Mouse (Mus musculus) ES-E14 (cell line): ENCODE measurements around the gene Macrod2. TPM values are rescaled to one million over a fixed set of nuclear protein-coding genes. Genes with fewer than 3 reads are reported as not detected.

Experiments
- DNase-seq: peaks from one replicate; pipeline ENCODE4 v3.0.0-alpha.2; 2013; ENCODE audit warnings: low read depth, low spot score
- H3K27ac ChIP-seq: 2 replicates; pipeline ENCODE4 v1.5.1; 2012; ENCODE audit warnings: low read depth, mild to moderate bottlenecking, low read length, moderate library complexity, mixed read lengths; ENCODE audit not compliant: poor library complexity, insufficient read depth, severe bottlenecking
- H3K36me3 ChIP-seq: 2 replicates; pipeline ENCODE4 v1.6.1; 2012; ENCODE audit warnings: mild to moderate bottlenecking, low read length, moderate library complexity, mixed read lengths; ENCODE audit not compliant: control insufficient read depth, poor library complexity, insufficient read depth, severe bottlenecking
- H3K4me1 ChIP-seq, 2 experiments: fragments of 150-350 bp in 1 of 2; sonication (generic) in 1 of 2; 2 replicates each; pipeline ENCODE4 v1.6.1; 2012; ENCODE audit warnings: low read length in 2 of 2, mild to moderate bottlenecking in 1 of 2, mixed read lengths in 1 of 2; ENCODE audit not compliant: control insufficient read depth in 2 of 2, insufficient read depth in 2 of 2, poor library complexity in 1 of 2
- H3K4me3 ChIP-seq, 2 experiments: fragments of 150-350 bp in 1 of 2; sonication (generic) in 1 of 2; 2 replicates each; pipeline ENCODE4 v1.5.1; 2012; ENCODE audit warnings: low read length in 2 of 2, low read depth in 1 of 2, mild to moderate bottlenecking in 1 of 2, mixed read lengths in 1 of 2; ENCODE audit not compliant: insufficient read depth in 1 of 2, poor library complexity in 1 of 2, severe bottlenecking in 1 of 2
- H3K9ac ChIP-seq: 2 replicates; pipeline ENCODE4 v1.6.1; 2012; ENCODE audit warnings: low read depth, mild to moderate bottlenecking, low read length, mixed read lengths; ENCODE audit not compliant: poor library complexity, insufficient read depth, severe bottlenecking
- H3K9me3 ChIP-seq: fragments of 150-350 bp; sonication (generic); 2 replicates; pipeline ENCODE4 v1.6.1; 2012; ENCODE audit warnings: low read depth, mild to moderate bottlenecking, low read length; ENCODE audit not compliant: control insufficient read depth, insufficient read depth
- CHD2 ChIP-seq: IDR thresholded peaks from 2 replicates; pipeline ENCODE4 v1.6.1; 2014; ENCODE audit warnings: mild to moderate bottlenecking, low read depth, low read length, inconsistent platforms
- HCFC1 ChIP-seq: IDR thresholded peaks from 2 replicates; pipeline ENCODE4 v1.6.1; 2012; ENCODE audit warnings: low read length, inconsistent platforms, borderline replicate concordance; ENCODE audit not compliant: insufficient read depth
- MAFK ChIP-seq: IDR thresholded peaks from 2 replicates; pipeline ENCODE4 v1.6.1; 2014; ENCODE audit warnings: mild to moderate bottlenecking, low read depth, low read length, inconsistent platforms; ENCODE audit not compliant: insufficient read depth
- ZC3H11A ChIP-seq: IDR thresholded peaks from 2 replicates; pipeline ENCODE4 v1.6.1; 2012; ENCODE audit warnings: low read depth, mild to moderate bottlenecking, inconsistent platforms, low read length, borderline replicate concordance
- ZNF384 ChIP-seq: IDR thresholded peaks from 2 replicates; pipeline ENCODE4 v1.6.1; 2012; ENCODE audit warnings: low read depth, low read length, inconsistent platforms
- in situ Hi-C, 2 experiments: fragments of 600-800 bp; cut with MboI; formaldehyde crosslinking; loops; one replicate each; pipeline ENCODE4 v1.15.1; 2025; ENCODE audit warnings: low sequenced_read_pairs in 2 of 2, inconsistent platforms in 1 of 2; ENCODE audit not compliant: unreplicated experiment in 2 of 2
- total RNA-seq: library from RNA; depleted of rRNA; stranded (reverse); fragments of 300-350 nt; gene quantifications from 2 replicates; pipeline ENCODE4 v1.2.3, GENCODE M21; 2012

The Macrod2 gene
- total RNA-seq, 1 experiment = 12.7 TPM

DNA sequence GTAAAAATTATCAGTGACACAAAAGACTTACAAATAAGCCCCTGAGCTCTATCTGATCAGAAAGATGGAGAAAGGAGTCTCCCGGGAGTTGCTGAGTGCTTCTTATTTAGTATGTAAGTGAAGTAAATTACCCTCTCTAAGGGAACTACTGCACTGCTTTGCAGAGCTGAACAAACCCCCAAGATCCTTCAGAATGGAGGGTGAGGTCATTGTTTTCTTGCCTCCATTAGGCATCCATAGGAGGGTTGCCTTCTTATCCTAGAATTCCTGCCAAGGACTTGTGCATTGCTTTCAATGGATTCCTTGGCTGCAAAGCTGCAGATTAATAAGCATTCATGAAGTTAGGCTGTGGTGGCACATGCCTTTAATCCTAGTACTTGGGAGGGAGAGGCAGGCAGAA is 470.5 kb downstream of the Macrod2 start:
- H3K36me3 ChIP-seq = no peaks in the 10 kb centered on the region
- no peak overlapping the region for H3K4me3 ChIP-seq
- no peak overlapping the region for H3K27ac ChIP-seq
- no peak overlapping the region for H3K9ac ChIP-seq
- no peak for DNase-seq
- H3K9me3 ChIP-seq = no peaks in the 10 kb centered on the region
- in situ Hi-C loops = no loop called here
- no peaks in the 10 kb centered on the region for H3K4me1 ChIP-seq
- TF ChIP-seq ZNF384 (no peak), ZC3H11A (no peak), CHD2 (no peak), HCFC1 (no peak), MAFK (no peak)

DNA sequence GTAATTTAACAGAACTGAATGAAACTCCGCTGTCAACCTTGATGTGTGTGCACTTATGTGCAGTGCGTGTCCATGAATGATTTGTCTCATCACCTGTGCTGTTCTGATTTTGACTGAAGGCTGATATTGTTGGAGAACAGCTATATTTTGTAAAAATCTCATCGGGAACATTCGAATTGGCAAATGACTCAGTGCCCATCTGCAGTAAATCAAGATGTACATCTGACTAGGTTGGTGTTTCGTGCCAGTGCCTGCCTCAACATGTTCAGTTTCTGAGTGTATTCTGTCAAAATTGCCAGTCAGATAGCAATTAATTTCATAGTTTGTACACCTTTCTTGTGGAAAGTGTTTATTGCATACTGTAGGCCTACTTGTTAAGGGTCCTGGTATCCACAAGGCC is 472.0 kb downstream of the Macrod2 start:
- no peak for DNase-seq
- H3K9me3 ChIP-seq = no peaks in the 10 kb centered on the region
- H3K4me1 ChIP-seq = no peaks in the 10 kb centered on the region
- in situ Hi-C loops = no loop called here
- TF ChIP-seq ZNF384 (no peak), MAFK (no peak), HCFC1 (no peak)
- H3K27ac ChIP-seq = no peak overlapping the region
- H3K9ac ChIP-seq = no peak overlapping the region
- H3K4me3 ChIP-seq = no peak overlapping the region
- H3K36me3 ChIP-seq = no peaks in the 10 kb centered on the region

DNA sequence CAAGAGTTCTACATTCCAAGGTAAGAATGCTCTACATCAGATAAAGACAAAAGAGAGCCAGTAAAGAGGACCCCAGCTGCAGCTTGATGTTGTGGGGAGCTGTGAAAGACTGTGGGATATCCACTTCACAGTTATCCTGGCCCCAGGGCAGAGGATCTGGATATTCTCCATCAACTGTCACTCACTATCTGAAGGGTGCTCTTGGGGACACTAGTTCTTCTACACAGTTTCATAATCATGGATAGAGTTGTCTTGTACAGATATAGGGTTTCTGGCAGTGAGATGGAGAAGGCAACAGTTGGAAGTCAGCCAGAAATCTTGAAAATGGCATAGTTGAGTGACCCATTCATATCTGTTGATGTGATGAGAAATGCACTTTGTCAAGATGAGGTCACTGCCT is 490.1 kb downstream of the Macrod2 start:
- in situ Hi-C loops = no loop called here
- Histone ChIP-seq H3K36me3 (no peaks in the 10 kb centered on the region), H3K4me1 (no peaks in the 10 kb centered on the region), H3K27ac (no peak overlapping the region), H3K9ac (no peak overlapping the region), H3K9me3 (no peaks in the 10 kb centered on the region), H3K4me3 (no peak overlapping the region)
- no peak for DNase-seq
- TF ChIP-seq ZNF384 (no peak), HCFC1 (no peak), CHD2 (no peak), ZC3H11A (no peak)

DNA sequence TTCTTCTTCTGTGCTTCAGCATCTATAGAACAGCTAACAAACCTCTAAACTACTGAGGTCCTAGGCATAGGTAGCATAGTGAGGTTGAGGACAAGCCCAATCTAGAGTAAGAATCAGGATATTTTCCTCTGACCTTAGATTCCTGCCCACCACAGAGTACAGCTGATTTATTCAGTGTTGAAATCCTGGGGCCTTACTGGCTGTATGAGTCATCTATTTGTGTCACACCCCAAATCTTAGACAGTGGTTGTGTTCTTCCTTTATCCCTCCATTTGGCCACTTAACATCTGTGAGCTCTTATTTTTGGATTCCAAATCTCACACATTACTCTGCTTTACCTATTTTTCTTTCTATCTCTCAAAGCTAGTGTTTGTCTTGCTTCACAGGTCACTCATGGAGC is 495.6 kb downstream of the Macrod2 start:
- Histone ChIP-seq H3K27ac (no peak overlapping the region), H3K4me1 (no peaks in the 10 kb centered on the region), H3K9ac (no peak overlapping the region), H3K4me3 (no peak overlapping the region), H3K36me3 (no peaks in the 10 kb centered on the region), H3K9me3 (no peaks in the 10 kb centered on the region)
- TF ChIP-seq ZNF384 (no peak), CHD2 (no peak), HCFC1 (no peak), ZC3H11A (no peak), MAFK (no peak)
- DNase-seq = no peak
- in situ Hi-C loops = no loop called here

DNA sequence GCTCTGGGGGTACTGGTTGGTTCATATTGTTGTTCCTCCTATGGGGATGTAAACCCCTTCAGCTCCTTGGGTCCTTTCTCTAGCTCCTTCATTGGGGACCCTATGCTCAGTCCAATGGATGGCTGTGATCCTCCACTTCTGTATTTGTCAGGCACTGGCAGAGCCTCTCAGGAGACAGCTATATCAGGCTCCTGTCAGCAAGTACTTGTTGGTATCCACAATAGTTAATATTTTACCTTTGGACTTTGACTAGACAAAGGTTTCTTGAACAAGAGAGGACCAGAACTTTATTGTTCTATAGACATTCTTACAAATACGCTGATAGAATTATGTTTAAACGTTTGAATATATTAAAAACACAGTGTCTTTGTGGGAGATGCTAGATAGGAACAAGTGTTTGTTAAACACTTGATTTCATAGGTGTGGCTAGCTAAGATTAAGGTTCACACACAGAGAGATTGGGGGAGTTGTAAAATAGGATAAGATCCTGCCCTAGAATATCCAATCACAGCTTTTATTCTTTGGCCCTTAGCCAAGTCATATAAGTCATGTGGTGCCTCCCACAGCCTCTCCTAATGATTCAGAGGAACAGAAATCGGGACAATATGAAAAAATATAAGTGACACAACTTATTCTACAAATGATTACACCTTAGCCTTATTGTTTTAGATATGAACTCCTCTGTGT is 501.4 kb downstream of the Macrod2 start:
- H3K4me1 ChIP-seq = no peaks in the 10 kb centered on the region
- H3K9me3 ChIP-seq = no peaks in the 10 kb centered on the region
- in situ Hi-C loops = no loop called here
- H3K27ac ChIP-seq = no peak overlapping the region
- H3K36me3 ChIP-seq = no peaks in the 10 kb centered on the region
- no peak overlapping the region for H3K9ac ChIP-seq
- DNase-seq = no peak
- no peak overlapping the region for H3K4me3 ChIP-seq
- TF ChIP-seq ZC3H11A = no peak
- no peak for TF ChIP-seq CHD2
- no peak for TF ChIP-seq ZNF384
- no peak for TF ChIP-seq HCFC1
- TF ChIP-seq MAFK = no peak
